Mouse (Mus musculus): ENCODE data around the gene Plpp6. TPM values are rescaled to one million over a fixed set of nuclear protein-coding genes. Genes with fewer than 3 reads are reported as not detected.
A peak's percentile ranks its signal among the peaks of the same experiment; 100 is the strongest.
"Not testable (repeated sequence)": the region's sequence is repeated elsewhere in the genome, so short reads cannot be mapped to it uniquely, and the experiment has no call there.

The Plpp6 gene
- total RNA-seq, 2 experiments from 2014 or later: 3.5 to 4.8 TPM

GRCm38 (mm10) chr19:28974862-28975611 lies 11.3 kb downstream of the Plpp6 start:
- peak; percentile 86 for ATAC-seq (replicated peaks; ENCODE audit: low FRiP score, low TSS enrichment, poor library complexity, severe bottlenecking)

- no peak for ATAC-seq (replicated peaks; ENCODE audit: low FRiP score, low TSS enrichment, poor library complexity, severe bottlenecking)
Observed at GRCm38 (mm10) chr19:28982617-28983016, 18.9 kb downstream of the Plpp6 start.

GRCm38 (mm10) chr19:28989515-28989914 lies 25.8 kb downstream of the Plpp6 start:
- no peak for ATAC-seq (replicated peaks; ENCODE audit: low FRiP score, low TSS enrichment, poor library complexity, severe bottlenecking)

DNA sequence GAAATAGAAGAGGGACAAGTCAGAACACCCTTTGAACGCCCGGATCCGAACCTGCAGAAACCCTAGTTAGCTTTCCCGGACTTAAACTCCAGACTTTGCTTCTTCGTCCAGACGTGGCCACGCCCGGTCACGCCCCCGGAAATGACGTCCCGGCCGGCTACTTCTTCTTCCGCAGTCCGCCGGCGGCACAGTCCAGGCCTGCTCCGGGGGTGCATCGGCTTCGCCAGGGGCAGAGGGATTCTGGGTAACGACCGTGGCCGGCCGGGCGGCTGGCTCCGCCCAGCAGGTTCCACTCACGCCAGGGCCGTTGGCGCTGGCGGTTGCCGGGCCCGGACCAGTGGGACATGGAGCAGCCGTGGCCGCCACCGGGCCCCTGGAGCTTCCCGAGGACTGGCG lies 26.4 kb downstream of the Plpp6 start, which contains the start of gene Cdc37l1:
Cdc37l1 (plus strand) TSS at position 159 of the 396 bp plus-strand sequence.
- peak; percentile 96 for ATAC-seq (replicated peaks; ENCODE audit: low FRiP score, low TSS enrichment, poor library complexity, severe bottlenecking)

DNA sequence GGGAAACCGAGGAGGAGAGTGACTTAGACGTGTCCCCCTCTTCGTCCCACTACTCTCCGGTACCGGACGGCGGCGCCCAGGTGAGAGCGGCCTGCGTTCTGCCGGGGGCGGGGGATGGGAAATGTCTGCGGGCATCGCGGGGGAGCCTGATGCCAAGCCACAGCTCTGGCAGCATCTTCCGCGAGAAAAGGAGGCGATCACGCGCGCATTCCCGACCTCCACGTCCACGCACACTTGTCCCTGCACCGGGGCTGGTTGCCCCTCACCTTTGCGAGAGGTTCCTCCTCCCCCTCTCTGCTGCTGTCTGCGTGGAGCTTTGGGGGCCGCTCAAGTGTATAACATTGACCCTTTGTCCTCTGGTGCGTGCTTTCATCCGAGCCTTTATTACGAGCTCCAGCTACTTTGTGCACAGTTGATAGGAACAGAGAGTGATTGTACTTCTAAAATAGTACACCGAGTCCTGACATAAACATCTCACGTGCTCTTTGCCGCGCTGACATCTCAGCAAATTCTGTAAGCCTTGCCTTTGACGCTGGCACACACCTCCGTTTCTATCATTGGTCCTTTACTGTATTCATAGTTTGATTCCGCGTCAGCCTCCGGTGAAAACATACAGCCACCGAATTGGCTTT lies 27.0 kb downstream of the Plpp6 start:
- ATAC-seq (replicated peaks; ENCODE audit: low FRiP score, low TSS enrichment, poor library complexity, severe bottlenecking): peak; percentile 45

GRCm38 (mm10) chr19:28991391-28991790 lies 27.6 kb downstream of the Plpp6 start:
- no peak for ATAC-seq (replicated peaks; ENCODE audit: low FRiP score, low TSS enrichment, poor library complexity, severe bottlenecking)

GRCm38 (mm10) chr19:28994870-28995269 lies 31.1 kb downstream of the Plpp6 start:
- no peak for ATAC-seq (replicated peaks; ENCODE audit: low FRiP score, low TSS enrichment, poor library complexity, severe bottlenecking)

- ATAC-seq (replicated peaks; ENCODE audit: low FRiP score, low TSS enrichment, poor library complexity, severe bottlenecking): no peak
Observed at GRCm38 (mm10) chr19:28995366-28995765, 31.6 kb downstream of the Plpp6 start.

GRCm38 (mm10) chr19:28997976-28998630 lies 34.4 kb downstream of the Plpp6 start:
- no peak for ATAC-seq (replicated peaks; ENCODE audit: low FRiP score, low TSS enrichment, poor library complexity, severe bottlenecking)

DNA sequence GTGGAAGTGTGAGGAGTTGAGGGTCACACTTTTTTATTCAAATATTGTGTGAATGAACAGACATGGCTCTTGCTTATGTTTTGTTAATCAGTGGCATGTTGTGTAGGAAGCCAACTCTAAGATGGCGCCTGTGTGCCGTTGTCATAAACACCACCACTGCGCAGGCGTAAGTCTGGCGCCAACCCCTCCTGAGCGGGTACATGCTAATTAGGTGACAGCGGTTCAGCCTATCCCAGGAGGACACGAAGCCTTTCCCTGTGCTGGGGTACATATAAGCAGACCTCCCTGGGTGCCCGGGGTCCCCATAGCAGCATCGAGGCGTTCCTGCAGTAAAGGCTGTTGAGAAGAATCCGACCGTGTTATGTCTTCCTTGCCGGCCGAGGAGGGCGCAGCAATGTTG lies 36.6 kb downstream of the Plpp6 start:
- ATAC-seq (replicated peaks; ENCODE audit: low FRiP score, low TSS enrichment, poor library complexity, severe bottlenecking): not testable (repeated sequence)

GRCm38 (mm10) chr19:29008069-29008706 lies 44.4 kb downstream of the Plpp6 start:
- no peak for ATAC-seq (replicated peaks; ENCODE audit: low FRiP score, low TSS enrichment, poor library complexity, severe bottlenecking)

DNA sequence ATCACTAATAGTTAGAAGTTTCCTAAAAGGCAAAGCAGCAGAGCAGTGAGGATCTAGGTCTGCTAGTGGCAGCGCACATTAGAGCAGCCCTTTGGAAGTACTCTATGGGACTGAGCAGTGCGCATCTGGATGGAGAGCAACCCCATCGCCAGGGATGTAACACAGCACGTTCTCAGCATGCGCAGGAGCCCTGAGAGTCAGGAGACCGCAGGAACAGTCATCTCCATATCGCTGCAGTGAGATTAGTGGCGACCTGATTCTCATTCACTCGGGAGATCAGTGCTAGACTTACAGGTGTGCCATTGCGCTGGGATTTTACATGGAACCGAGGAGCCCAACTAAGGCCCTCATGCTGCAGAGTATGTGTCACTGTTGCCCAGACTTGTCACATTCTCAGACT lies 45.3 kb downstream of the Plpp6 start:
- no peak for ATAC-seq (replicated peaks; ENCODE audit: low FRiP score, low TSS enrichment, poor library complexity, severe bottlenecking)

DNA sequence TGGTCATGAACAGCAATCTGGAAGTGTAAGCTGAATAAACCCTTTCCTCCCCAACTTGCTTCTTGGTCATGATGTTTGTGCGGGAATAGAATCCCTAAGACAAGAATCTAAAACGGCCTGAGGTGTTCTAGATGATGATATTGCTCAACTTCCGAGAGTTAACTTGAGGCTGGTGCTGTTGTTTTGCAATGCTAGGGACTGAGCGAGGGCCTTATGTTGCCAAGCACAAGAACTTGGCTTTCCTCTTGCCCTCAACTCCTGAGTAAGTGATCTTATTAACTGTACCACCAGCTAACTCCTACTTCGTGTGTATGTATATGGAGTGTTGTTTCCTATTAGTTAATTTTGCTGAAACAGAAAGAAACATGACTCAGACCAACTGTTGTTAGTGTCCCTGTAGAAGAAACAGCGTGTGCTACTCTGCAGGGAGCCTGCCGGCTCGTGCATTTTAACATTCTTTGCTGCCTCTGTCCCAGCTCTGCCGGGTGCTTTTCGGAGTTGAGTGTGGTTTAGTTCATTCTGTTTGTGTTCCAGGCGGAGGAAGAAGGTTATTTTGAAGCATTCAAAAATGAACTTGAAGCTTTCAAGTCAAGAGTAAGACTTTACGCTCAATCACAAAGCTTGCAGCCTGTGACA lies 47.7 kb downstream of the Plpp6 start:
- no peak for ATAC-seq (replicated peaks; ENCODE audit: low FRiP score, low TSS enrichment, poor library complexity, severe bottlenecking)

DNA sequence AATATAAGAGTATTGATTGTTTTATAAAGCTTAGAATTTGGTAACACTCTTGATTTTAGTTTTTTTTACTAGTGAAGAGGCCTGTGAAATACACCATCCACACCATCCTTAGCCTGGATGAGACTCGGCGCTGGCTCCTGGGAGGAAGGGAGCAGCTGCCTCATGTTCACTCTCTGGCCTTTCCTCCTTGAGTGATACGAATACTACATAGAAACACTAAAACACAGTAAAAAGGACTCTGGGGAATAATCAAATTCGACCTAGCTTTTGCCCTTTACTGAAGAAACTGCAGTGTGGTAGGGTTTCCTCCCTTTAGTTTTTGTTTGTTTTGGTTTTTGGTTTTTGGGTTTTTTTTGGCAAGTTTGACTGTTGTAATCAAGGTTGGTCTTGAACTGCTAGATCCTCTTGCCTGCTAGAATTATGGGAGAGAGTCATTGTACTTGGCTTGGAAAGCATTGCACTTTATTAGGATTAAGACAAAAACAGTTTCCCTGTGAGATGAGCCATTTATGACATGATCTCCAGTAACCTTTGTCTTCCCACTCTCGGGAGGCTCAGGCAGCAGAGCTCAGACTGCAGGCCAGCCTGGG lies 50.8 kb downstream of the Plpp6 start:
- ATAC-seq (replicated peaks; ENCODE audit: low FRiP score, low TSS enrichment, poor library complexity, severe bottlenecking): no peak

- no peak for ATAC-seq (replicated peaks; ENCODE audit: low FRiP score, low TSS enrichment, poor library complexity, severe bottlenecking)
Observed at GRCm38 (mm10) chr19:29015410-29016203, 51.9 kb downstream of the Plpp6 start.

DNA sequence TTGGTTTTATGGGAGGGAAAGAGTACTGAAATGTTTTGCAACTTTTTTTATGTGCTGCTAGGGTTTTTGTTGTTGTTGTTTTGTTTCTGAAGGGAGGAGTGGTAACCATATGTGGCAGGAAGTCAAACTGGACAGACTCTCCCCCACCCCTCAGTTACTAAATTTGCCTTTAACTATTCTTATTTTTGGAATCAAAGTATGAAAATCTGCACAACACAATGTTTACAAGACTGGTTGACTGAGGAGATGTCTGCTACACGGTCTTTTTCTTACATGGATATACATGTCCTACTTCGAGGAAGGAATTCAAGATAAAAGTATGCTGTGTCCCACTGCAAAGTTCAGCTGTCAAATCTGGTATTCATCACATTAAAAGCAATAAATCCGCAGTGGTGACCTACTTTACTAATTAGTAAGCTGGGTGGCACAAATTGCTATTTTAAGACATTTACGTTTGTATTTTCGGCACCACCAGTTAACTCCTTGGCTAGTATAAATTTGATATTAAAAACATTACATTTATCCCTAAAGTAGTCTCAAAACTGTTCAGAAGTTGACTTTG lies 52.5 kb downstream of the Plpp6 start:
- ATAC-seq (replicated peaks; ENCODE audit: low FRiP score, low TSS enrichment, poor library complexity, severe bottlenecking): no peak

All from megakaryocyte-erythroid progenitor cell, adult 5-6 weeks (primary cell).